Mouse (Mus musculus): ENCODE measurements at regions not wholly inside any gene's neighbourhood (a gene's known extent, or its start where the extent isn't known, plus 50 kb on each side); places are given as distances from the start of the nearest gene placed in this dataset.

DNA sequence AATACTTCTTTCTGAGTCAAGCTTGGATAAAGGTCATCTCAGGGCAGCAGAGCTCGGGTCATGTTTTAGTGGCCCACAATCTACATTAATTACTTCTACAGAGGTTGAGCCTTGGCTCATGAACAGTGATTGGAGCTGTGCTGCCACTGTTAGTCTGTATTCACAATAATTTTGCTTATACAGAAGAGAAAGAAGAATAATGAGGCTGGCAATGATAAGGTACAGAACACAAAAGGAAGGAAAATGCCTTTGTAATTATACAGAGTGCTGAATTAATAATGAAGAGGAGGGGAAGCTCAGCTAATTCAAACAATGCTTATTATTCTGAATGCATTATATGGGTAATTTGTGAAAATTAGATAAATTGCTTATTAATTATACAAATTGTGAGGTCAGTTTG is 573.9 kb upstream of the Cblb start:
- H3K9me3 ChIP-seq: no peaks in the 10 kb centered on the region

DNA sequence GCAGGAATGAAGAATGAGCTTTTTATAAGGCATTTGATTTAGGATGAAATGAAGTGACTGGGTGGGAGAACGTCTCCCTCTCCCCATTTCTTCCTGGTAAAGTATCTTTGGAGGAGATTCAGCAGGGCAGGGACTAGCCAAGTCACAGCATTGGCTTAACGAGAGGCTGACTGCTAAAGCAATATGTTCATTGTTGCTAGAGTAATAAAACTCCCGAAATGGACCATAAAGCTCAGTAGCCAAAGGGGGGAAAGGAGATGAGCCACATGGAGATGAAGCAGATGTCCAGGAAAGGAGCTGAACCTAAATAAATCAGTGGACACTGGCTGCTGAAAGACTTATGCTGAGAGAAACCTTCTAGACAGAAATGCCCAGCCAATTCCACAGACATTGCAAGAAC is 555.3 kb upstream of the Cblb start:
- WGBS: 71% methylated on average over 3 of the region's 3 CpGs

More for the DNA sequence above, 573.9 kb upstream of the Cblb start:
- WGBS: 47% methylated on average over 1 of the region's 1 CpGs
- no peak for ATAC-seq (ENCODE audit: low FRiP score)
- Histone ChIP-seq H3K9ac (no peak overlapping the region), H3K27ac (no peak overlapping the region), H3K4me1 (replicated peaks) (no peaks in the 10 kb centered on the region), H3K36me3 (no peaks in the 10 kb centered on the region), H3K4me2 (no peak overlapping the region), H3K4me3 (no peak overlapping the region), H3K27me3 (no peaks in the 10 kb centered on the region)

DNA sequence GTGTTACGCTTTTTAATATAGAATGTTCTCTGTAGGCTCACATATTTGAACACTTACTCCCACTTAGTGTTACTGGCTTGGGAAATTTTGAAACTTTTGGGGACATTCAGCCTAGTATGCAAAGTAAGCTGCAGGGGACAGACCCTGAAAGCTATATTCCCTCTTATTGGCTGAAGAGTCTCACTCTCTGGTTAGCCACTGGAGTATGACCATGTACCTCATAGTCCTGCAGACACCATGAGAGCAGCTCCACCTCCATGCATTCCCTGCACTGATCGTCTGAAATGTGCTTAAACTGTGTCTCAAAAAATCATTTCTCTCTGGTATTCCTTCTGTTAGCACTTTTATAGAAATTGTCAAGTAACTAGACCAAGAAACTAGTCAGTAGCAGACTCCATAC is 534.9 kb upstream of the Cblb start:
- no peak overlapping the region for H3K4me2 ChIP-seq
- no peaks in the 10 kb centered on the region for H3K36me3 ChIP-seq
- H3K4me3 ChIP-seq: no peak overlapping the region
- no peak overlapping the region for H3K27ac ChIP-seq
- 81% methylated on average over 2 of the region's 2 CpGs for WGBS
- no peaks in the 10 kb centered on the region for H3K27me3 ChIP-seq
- H3K9me3 ChIP-seq: no peaks in the 10 kb centered on the region
- ATAC-seq (ENCODE audit: low FRiP score): no peak
- no peak overlapping the region for H3K9ac ChIP-seq
- H3K4me1 ChIP-seq (replicated peaks): no peaks in the 10 kb centered on the region

More for the DNA sequence above, 555.3 kb upstream of the Cblb start:
- H3K36me3 ChIP-seq: no peaks in the 10 kb centered on the region
- no peak overlapping the region for H3K9ac ChIP-seq
- H3K9me3 ChIP-seq: no peaks in the 10 kb centered on the region
- H3K4me1 ChIP-seq (replicated peaks): no peaks in the 10 kb centered on the region
- H3K27ac ChIP-seq: no peak overlapping the region
- no peak overlapping the region for H3K4me3 ChIP-seq
- no peak overlapping the region for H3K4me2 ChIP-seq
- no peaks in the 10 kb centered on the region for H3K27me3 ChIP-seq
- no peak for ATAC-seq (ENCODE audit: low FRiP score)

DNA sequence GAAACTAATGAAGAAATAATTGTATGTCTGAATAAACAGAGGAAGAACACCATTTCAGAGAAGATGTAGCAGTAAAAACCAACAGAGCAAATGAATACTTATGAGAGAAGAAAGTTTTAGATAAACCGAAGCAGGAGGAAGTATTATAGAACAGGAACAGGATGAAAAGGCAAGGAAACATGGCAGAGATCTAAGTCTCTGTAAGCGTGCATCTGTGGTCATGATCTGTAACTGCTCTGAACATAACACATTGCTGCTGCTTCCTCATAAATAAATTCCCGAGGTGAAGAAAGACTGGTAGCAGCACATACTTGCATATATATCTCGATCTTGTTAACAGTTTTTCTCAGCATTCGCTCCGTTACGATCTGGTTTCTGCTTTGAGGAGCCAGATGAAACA is 533.2 kb upstream of the Cblb start:
- no peak overlapping the region for H3K4me3 ChIP-seq
- 91% methylated on average over 7 of the region's 7 CpGs for WGBS

DNA sequence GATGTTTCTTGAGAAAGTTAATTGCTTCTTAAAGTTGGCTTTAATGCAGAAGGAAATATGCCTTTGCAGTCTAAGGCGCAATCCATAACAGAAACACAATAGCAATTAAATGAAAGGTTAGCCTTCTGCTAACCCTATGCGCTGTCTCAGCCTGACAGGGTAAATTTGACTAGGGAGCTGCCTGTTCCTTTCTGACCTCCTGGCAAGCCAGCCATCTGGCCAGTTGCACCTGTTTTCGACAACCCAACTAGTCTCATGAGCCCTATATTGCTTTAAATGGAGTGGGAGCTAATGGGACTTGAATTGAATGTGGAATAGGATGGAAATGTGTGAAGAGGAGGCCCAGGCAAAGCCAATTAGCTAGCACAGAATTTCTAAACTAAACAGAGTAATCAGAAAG is 513.9 kb upstream of the Cblb start:
- peak; percentile 55; the same call in 1 of the 2 replicates for ATAC-seq (ENCODE audit: low FRiP score)
- no peaks in the 10 kb centered on the region for H3K36me3 ChIP-seq
- H3K27ac ChIP-seq: no peak overlapping the region; the same call in 1 of the 2 replicates
- H3K9ac ChIP-seq: no peak overlapping the region
- WGBS: 38% methylated on average over 3 of the region's 3 CpGs
- H3K9me3 ChIP-seq: no peaks in the 10 kb centered on the region
- H3K4me3 ChIP-seq: no peak overlapping the region
- H3K4me1 ChIP-seq (replicated peaks): peaks cover 24% of the 10 kb centered on the region
- H3K4me2 ChIP-seq: no peak overlapping the region
- no peaks in the 10 kb centered on the region for H3K27me3 ChIP-seq

More for the DNA sequence above, 533.2 kb upstream of the Cblb start:
- Histone ChIP-seq H3K4me2 (no peak overlapping the region), H3K4me1 (replicated peaks) (no peaks in the 10 kb centered on the region), H3K9me3 (no peaks in the 10 kb centered on the region), H3K9ac (no peak overlapping the region), H3K36me3 (no peaks in the 10 kb centered on the region), H3K27ac (no peak overlapping the region), H3K27me3 (no peaks in the 10 kb centered on the region)
- ATAC-seq (ENCODE audit: low FRiP score): no peak

DNA sequence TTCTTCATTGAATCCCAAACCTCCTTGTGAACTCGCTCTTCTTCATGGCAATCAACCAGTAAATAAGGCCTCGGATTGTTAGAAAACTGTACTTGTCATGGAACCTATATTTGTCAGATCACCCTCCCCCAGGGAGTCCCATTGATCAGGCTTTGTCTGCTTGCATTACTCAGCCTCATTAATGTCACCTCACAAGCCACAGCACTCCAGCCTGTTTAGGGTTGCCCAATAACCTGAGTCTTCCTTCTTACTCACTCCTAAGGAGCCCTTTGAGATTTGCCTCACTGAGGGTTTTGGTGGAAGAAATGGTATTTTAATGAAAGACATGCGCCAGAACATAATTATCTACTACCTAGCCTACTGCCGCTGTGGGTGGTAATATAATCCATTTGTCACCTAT is 510.3 kb upstream of the Cblb start:
- no peaks in the 10 kb centered on the region for H3K9me3 ChIP-seq
- no peaks in the 10 kb centered on the region for H3K27me3 ChIP-seq
- peak overlapping the region; percentile 75 for H3K27ac ChIP-seq
- peak; percentile 72 for ATAC-seq (ENCODE audit: low FRiP score)
- no peak overlapping the region for H3K9ac ChIP-seq
- H3K4me2 ChIP-seq: 0 out of 2 replicates have a peak overlapping the region, but pooled peaks have one; percentile 45
- H3K4me1 ChIP-seq (replicated peaks): peaks cover 27% of the 10 kb centered on the region
- 39% methylated on average over 4 of the region's 4 CpGs for WGBS
- no peak overlapping the region for H3K4me3 ChIP-seq
- H3K36me3 ChIP-seq: no peaks in the 10 kb centered on the region

DNA sequence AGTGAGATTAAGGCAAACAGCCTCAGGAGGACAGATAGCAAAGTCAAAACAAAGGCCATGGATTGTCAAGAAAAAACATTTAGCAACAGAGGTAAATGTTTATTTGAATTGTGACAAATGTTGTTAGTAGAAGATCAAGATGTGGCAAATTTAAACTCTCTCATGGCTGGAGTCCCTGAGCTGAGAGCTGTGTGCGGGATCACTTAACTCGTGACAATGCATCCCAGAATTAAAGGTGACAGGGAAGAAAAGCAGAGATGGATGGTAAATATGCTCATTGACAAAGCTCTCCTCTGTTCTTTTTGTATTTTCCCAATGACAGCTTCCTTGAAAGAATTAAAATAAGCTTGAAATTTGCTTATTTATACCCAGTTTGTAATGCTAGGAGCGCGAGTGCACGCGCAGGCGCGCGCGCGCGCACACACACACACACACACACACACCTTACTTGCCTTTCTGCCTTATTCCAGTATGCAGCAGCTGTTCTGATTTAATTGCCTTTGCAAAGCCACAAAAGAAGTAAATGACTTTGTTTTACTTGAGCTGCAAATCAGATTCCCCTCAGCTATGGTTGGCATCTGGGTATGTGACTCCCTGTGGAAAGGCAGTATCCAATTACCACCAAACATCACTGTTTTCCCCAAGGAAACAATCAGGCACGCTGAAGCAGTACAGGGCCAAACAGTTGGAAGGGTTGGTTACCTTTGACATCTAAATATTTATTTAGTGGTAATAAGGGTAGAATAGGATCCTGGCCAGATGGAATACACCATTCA is 509.5 kb upstream of the Cblb start:
- Histone ChIP-seq H3K4me3 (peak overlapping the region; percentile 22), H3K4me1 (replicated peaks) (peaks cover 27% of the 10 kb centered on the region), H3K27ac (peak overlapping the region; percentile 75), H3K4me2 (peak overlapping the region; percentile 45), H3K9me3 (no peaks in the 10 kb centered on the region), H3K9ac (no peak overlapping the region), H3K27me3 (no peaks in the 10 kb centered on the region), H3K36me3 (no peaks in the 10 kb centered on the region)
- 46% methylated on average over 13 of the region's 13 CpGs for WGBS
- ATAC-seq (ENCODE audit: low FRiP score): peak; percentile 79

DNA sequence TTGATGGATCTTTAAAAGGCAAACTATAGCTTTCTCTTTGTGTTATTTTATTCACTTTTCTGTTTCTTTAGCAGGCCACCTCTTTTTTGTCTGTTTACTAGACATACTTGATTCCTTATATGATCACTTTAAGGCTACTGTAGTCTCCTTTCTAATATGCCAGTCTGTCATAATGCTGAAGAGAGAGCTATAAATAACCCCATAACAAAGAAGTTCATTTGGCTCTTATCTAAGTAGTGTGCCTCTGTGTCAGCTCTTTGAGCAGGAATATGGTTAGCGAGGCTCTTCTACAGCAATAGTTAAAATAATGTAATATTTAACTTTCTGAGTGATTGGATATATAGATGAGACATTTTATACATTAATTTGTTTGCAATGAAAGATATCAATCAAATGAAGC is 507.0 kb upstream of the Cblb start:
- H3K9me3 ChIP-seq: no peaks in the 10 kb centered on the region
- ATAC-seq (ENCODE audit: low FRiP score): no peak
- WGBS: 88% methylated on average over 1 of the region's 1 CpGs
- no peak overlapping the region for H3K4me3 ChIP-seq
- H3K36me3 ChIP-seq: no peaks in the 10 kb centered on the region
- peaks cover 18% of the 10 kb centered on the region for H3K4me1 ChIP-seq (replicated peaks)
- no peak overlapping the region for H3K4me2 ChIP-seq
- H3K27ac ChIP-seq: no peak overlapping the region
- H3K27me3 ChIP-seq: no peaks in the 10 kb centered on the region
- no peak overlapping the region for H3K9ac ChIP-seq

DNA sequence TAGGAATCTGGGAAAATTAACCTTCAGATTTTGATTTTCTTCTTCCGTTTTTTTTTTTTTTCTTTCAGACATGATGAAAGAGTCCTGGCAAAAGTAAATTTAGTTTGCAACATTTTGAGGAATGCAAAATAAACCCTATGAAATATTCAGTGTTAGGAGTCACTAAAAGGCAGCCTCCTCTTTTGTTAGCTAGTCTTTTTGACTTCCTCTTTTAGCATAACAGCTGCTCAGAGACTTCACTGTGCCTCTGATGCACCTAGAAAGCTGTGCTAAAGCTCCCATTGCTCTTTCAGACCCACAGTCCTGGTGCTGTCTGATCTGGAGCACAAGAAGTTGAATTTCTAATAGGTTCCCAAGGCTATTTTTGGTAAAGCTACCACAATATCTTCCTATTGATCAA is 498.5 kb upstream of the Cblb start:
- WGBS: 92% methylated on average over 1 of the region's 1 CpGs
- Histone ChIP-seq H3K9ac (no peak overlapping the region), H3K4me3 (no peak overlapping the region), H3K9me3 (no peaks in the 10 kb centered on the region), H3K27ac (no peak overlapping the region), H3K27me3 (no peaks in the 10 kb centered on the region), H3K4me2 (no peak overlapping the region), H3K4me1 (replicated peaks) (no peaks in the 10 kb centered on the region), H3K36me3 (no peaks in the 10 kb centered on the region)
- no peak for ATAC-seq (ENCODE audit: low FRiP score)

DNA sequence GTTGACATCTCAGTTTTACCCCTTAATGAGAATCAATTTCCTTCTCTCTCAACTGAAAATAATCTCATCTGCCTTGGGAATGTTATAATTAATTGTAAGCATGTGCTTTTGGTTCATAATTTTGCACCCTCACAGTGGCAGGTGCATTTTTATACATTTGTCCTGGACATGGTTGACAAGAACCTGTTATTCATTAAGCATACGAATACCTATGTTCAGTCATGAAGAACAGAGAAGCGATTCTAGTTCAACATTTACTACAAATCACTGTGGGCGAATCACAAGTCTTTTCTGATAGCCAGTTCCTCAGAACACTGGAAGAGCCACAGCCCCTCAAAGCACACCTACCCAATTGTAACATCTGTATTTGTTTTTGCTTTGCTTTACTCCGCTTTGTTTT is 487.3 kb upstream of the Cblb start:
- WGBS: 81% methylated on average over 4 of the region's 4 CpGs
- Histone ChIP-seq H3K4me3 (no peak overlapping the region), H3K9me3 (no peaks in the 10 kb centered on the region)

DNA sequence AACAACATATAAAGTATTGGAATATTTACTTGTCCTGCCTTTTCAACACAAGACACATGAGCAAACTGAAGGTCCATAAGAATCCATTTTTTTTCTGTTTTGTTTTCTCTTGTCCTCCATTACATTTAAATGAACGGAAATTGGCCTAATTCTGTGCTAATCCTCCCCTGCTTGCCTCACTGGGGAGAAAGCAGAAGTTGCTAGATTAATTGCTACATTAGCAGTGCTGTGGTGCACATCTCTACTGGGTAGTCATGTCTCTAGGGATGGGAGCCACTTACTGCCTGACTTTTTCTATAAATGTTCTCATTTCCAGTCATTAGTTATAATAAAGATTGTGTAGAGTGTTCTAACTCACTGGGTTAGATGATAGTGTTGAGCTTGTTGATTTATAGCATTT is 484.0 kb upstream of the Cblb start:
- H3K36me3 ChIP-seq: no peaks in the 10 kb centered on the region
- H3K9me3 ChIP-seq: no peaks in the 10 kb centered on the region
- H3K27ac ChIP-seq: no peak overlapping the region
- WGBS: 70% methylated on average over 1 of the region's 1 CpGs
- ATAC-seq (ENCODE audit: low FRiP score): no peak
- no peak overlapping the region for H3K4me3 ChIP-seq
- H3K27me3 ChIP-seq: no peaks in the 10 kb centered on the region
- H3K4me2 ChIP-seq: no peak overlapping the region
- no peak overlapping the region for H3K9ac ChIP-seq
- H3K4me1 ChIP-seq (replicated peaks): no peaks in the 10 kb centered on the region

More for the DNA sequence above, 487.3 kb upstream of the Cblb start:
- H3K4me2 ChIP-seq: no peak overlapping the region
- H3K27ac ChIP-seq: no peak overlapping the region
- no peaks in the 10 kb centered on the region for H3K27me3 ChIP-seq
- no peak for ATAC-seq (ENCODE audit: low FRiP score)
- H3K9ac ChIP-seq: no peak overlapping the region
- no peaks in the 10 kb centered on the region for H3K4me1 ChIP-seq (replicated peaks)
- H3K36me3 ChIP-seq: no peaks in the 10 kb centered on the region

DNA sequence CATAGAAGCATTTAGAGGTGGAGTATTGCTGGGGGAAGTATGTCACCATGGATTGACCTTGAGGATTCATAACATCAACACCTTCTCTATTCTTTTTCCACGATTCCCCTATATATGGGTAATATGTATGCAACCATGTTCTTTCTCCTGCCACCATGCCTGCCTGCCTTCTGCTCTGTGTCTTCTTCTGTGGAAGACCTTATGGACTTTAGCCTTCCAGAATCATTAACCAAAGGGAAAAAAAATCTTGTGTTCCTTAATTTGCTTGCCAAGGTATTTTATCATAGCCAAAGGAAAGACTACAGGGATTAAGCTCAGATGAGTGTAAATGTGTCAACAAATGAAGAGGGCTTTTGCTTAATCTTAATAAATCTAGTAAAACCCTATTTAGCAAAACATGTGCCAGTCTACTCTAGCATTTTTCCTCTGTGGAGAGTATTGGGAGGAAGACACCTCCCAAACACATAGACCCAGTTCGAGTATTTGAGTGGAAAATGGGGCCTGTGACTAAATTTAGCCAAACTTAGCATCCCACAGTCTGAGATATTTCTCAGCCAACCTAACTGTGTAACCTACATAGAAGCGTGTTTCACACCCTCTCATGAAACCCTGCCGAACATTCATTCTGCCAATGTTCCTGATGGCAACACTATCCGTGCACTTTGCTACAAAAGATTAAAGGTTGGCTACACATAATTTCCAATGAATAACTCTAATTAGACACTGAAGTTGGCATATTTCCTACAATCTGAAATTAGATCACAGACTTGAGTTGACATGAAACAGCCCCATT is 468.0 kb upstream of the Cblb start:
- no peaks in the 10 kb centered on the region for H3K9me3 ChIP-seq
- ATAC-seq (ENCODE audit: low FRiP score): no peak
- no peak overlapping the region for H3K27ac ChIP-seq
- H3K4me2 ChIP-seq: no peak overlapping the region
- no peak overlapping the region for H3K4me3 ChIP-seq
- WGBS: 90% methylated on average over 5 of the region's 5 CpGs
- H3K27me3 ChIP-seq: no peaks in the 10 kb centered on the region
- no peaks in the 10 kb centered on the region for H3K36me3 ChIP-seq
- H3K4me1 ChIP-seq (replicated peaks): no peaks in the 10 kb centered on the region
- no peak overlapping the region for H3K9ac ChIP-seq

DNA sequence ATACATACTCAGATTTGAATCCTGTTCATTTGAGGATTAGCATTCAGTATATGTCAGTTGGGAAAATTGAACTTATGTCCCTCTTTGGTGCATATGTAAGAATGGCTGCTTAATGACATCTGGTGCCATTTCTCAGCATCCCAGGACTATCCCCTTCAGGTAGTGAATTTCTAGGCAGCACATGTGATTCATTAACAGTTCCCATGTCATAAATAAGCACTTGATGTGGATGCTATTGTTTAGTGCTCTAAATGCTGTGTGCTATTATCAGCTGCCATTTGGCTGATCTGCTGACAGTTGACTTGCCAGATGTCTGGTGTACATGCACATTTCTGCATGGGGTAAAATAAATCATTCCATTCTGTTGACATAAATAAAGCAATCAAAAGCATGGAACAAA is 467.0 kb upstream of the Cblb start:
- Histone ChIP-seq H3K27me3 (no peaks in the 10 kb centered on the region), H3K36me3 (no peaks in the 10 kb centered on the region), H3K9me3 (no peaks in the 10 kb centered on the region), H3K4me3 (no peak overlapping the region), H3K4me2 (no peak overlapping the region), H3K9ac (no peak overlapping the region), H3K27ac (no peak overlapping the region), H3K4me1 (replicated peaks) (no peaks in the 10 kb centered on the region)
- ATAC-seq (ENCODE audit: low FRiP score): no peak
